Mouse (Mus musculus): ENCODE measurements at regions not wholly inside any gene's neighbourhood (a gene's known extent, or its start where the extent isn't known, plus 50 kb on each side); places are given as distances from the start of the nearest gene placed in this dataset.

GRCm38 (mm10) chr3:38820787-38821186 is 66.0 kb upstream of the Fat4 start:
- no peak for DNase-seq (ENCODE audit: low spot score)

DNA sequence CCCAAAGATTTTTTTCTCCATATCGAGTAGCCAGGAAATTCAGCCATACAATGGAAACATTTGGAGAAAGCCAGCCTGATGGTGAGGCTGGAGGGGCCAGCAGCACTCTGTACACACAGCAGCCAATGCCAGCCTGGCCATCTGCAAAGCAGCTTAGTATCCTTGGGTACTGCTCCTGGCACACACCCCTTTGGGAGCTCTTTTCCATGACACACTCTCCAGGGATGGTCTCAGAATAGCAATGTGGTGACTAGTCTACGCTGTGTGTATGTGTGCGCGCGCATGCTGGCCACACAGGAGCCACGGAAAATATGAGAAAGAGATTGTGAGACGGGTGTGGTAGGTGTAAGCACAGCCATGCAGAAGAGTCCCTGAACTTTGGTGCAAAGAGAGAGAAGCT is 66.4 kb upstream of the Fat4 start:
- no peak for DNase-seq (ENCODE audit: low spot score)

- no peak for DNase-seq (ENCODE audit: low spot score)
Observed at GRCm38 (mm10) chr3:38817651-38818050, 69.1 kb upstream of the Fat4 start.

GRCm38 (mm10) chr3:38812457-38812856 is 74.3 kb upstream of the Fat4 start:
- no peak for DNase-seq (ENCODE audit: low spot score)

DNA sequence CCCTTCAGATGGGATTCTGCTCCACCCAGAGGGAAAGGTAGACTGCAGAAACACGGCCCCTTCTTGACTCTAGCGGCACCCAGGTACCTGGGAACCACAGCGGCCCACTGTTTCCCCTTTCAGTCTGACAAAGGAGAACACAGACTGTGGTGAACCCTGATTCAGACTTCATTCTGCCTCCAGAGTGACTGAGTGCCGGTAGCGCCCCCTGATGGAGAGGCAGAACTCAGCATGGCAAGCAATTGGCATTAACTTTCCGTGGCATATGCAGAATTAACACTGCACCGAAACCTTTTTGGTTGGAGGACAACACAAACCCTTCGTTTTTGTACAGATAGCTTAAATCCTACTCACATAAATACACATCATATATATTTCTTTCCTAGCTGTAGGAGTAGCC is 75.1 kb upstream of the Fat4 start:
- DNase-seq (ENCODE audit: low spot score): no peak

DNA sequence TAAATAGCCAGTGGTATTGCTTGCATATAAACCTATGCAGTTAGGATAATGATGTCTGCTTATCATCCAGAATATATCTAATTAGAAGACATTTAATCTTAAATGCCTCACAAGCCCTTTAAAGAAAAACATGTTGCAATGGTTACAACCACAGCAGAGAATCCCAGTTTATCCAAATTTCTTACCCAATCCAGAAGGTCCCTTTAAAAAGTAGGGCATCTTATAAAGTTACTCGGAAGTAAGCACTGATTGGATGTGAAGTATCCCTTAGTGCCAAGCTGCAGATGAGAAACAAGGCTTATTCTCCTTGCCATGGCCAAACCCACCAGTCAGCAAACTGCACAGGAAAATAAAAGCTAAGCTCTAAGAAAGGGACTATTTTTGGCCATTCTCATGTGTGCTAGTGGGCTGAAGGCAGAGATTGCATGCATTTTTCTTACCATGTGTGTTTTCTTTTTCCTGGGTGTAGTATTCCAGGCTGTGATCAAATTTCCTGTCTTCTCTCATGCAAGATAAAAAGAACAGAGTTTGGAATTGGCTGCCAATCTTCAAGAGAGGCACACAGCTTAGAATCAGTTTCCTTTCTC is 80.2 kb upstream of the Fat4 start:
- DNase-seq (ENCODE audit: low spot score): no peak

- no peak for DNase-seq (ENCODE audit: low spot score)
Observed at GRCm38 (mm10) chr3:38806036-38806435, 80.7 kb upstream of the Fat4 start.

- DNase-seq (ENCODE audit: low spot score): no peak
Observed at GRCm38 (mm10) chr3:38795646-38796301, 91.0 kb upstream of the Fat4 start.

DNA sequence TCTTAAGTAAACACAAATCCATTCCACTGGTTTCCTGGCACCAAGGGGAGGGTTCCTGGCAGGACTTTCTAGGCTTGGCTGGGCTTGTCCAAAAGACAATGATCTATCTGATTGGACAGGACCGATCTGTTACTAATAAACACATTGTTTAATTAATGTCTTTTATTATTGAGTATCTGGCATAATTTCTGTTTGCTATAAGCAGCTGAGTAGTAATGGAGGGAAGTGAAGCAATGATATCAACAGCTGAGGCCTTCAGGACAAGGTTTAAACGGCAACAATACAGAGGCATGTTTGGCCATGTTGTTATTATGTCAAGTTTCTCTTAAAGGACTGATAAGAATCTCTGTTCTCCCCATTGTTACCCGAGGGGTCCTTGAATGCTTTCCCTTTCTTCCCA is 93.5 kb upstream of the Fat4 start:
- no peak for DNase-seq (ENCODE audit: low spot score)

GRCm38 (mm10) chr3:38788751-38789150 is 98.0 kb upstream of the Fat4 start:
- DNase-seq (ENCODE audit: low spot score): no peak

GRCm38 (mm10) chr3:38783711-38784110 is 103.0 kb upstream of the Fat4 start:
- no peak for DNase-seq (ENCODE audit: low spot score)

- DNase-seq (ENCODE audit: low spot score): no peak
Observed at GRCm38 (mm10) chr3:38783051-38783450, 103.7 kb upstream of the Fat4 start.

DNA sequence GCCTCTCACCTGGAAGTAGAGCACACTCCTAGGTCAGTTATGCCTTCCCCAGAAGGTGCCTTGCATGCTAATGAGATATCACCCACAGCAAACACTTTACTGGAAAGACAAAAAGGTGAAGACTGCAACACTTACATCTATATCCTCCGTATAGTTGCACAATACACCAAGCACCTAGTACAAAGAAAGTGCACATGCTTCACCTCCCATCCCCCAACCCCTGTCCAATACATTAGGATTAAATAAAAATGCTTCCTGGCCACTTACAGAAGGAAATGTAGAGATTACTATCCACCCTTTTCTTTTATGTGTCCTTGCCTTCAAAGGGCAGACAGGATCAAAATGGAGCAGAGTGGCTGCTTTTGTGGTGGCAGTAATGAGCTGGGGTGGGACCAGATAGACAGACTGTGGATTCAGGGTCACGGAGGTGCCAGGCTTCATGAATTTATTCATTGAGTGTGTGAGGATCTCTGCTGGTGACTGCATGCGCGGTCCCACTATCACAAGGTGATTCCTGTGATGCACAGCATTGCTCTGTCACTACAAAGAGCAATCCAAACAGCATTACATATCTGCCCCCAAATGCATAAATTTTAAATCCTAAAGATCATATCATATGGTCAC is 109.9 kb upstream of the Fat4 start:
- DNase-seq (ENCODE audit: low spot score): no peak

DNA sequence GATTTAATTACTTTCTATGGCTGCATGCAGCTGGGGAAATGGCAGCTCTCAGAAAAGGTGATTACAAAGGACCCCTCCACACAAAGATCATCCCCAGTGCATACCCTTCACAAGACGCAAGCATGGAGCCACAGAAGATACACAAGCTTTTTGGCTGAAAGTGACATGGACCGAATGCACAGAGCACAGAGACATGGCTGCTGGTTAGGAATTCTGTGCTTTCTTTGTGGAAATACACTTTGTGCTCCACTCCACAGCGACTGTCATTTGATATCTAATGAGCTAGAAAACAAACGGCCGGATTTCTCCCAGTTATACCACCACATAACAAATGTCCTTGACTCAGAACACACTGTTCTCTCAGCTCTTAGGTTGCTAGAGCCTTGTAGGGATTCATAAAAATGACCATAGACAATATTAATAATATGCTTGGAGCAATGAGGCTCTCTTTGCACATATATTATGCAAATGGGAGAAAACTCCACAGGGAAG is 132.1 kb upstream of the Fat4 start:
- no peak for DNase-seq (ENCODE audit: low spot score)

- no peak for DNase-seq (ENCODE audit: low spot score)
Observed at GRCm38 (mm10) chr3:38753446-38754205, 133.1 kb upstream of the Fat4 start.

GRCm38 (mm10) chr3:38742155-38742554 is 144.6 kb upstream of the Fat4 start:
- no peak for DNase-seq (ENCODE audit: low spot score)

- DNase-seq (ENCODE audit: low spot score): no peak
Observed at GRCm38 (mm10) chr3:38722606-38723005, 164.1 kb upstream of the Fat4 start.

DNA sequence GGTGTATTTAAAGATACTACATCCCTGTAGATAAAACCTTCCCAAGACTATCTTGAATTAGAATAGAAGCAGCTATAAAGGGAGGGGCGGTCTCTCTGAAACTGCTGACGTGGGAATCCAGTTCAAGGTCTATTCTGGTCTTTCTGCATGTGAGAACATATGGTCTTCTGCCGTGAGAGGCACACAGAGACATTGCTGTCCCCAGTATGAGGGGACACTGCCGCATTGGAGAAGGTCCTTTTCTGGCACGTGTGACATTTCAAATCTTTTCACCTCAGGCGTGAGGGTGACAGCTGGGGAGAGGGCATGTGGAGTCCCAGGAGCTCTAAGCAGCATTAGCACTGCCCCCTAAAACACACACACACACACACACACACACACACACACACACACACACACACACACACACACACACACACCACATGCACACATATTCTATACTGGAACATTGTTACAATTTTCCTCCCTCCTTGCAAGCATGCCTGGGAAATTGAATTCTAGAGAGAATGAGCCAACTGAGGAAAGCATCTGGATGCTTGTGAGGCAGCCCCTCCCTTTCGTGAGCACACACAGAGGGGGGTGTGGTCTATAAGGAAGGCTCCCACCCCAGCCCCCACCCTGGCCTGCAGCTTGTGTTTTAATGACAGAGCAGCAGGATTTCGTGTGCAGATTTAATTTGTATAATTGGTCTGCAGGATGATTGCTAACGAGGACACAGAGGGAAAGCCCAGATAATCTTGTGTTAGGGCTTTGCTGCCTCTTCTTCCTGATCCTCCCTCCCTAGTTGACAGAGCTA is 174.5 kb upstream of the Fat4 start:
- DNase-seq (ENCODE audit: low spot score): no peak

- no peak for DNase-seq (ENCODE audit: low spot score)
Observed at GRCm38 (mm10) chr3:38711229-38711628, 175.5 kb upstream of the Fat4 start.

DNA sequence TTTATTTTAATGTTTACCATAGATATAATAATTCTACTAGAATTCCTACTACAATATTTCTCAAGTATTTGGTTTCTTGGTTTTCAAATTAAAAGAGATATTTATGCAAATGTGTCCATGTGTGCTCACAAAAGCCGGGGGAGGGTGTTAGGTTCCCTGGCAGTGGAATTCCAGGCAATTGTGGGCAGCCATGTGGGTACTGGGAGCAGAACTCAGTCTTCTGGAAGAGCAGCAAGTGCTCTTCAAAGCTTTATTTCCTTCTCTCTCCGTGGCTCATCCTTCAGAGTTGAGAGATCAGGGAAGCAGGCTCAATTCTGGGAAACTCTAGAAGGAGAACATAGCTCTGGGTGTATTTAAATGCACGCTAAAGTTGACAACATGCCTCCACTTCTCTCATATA is 178.8 kb upstream of the Fat4 start:
- DNase-seq (ENCODE audit: low spot score): no peak

GRCm38 (mm10) chr3:38699206-38699605 is 187.5 kb upstream of the Fat4 start:
- DNase-seq (ENCODE audit: low spot score): no peak

- no peak for DNase-seq (ENCODE audit: low spot score)
Observed at GRCm38 (mm10) chr3:38697871-38698270, 188.9 kb upstream of the Fat4 start.

Data from MN1 (cell line).